Mouse (Mus musculus) ES-E14 (cell line): ENCODE data around the gene Kat6b. TPM values are rescaled to one million over a fixed set of nuclear protein-coding genes. Genes with fewer than 3 reads are reported as not detected.
A peak's percentile ranks its signal among the peaks of the same experiment; 100 is the strongest.

Experiments used
- DNase-seq: peaks from one replicate; pipeline ENCODE4 v3.0.0-alpha.2; 2013; ENCODE audit warnings: low read depth, low spot score
- H3K27ac ChIP-seq: 2 replicates; pipeline ENCODE4 v1.5.1; 2012; ENCODE audit warnings: low read depth, mild to moderate bottlenecking, low read length, moderate library complexity, mixed read lengths; ENCODE audit not compliant: poor library complexity, insufficient read depth, severe bottlenecking
- H3K36me3 ChIP-seq: 2 replicates; pipeline ENCODE4 v1.6.1; 2012; ENCODE audit warnings: mild to moderate bottlenecking, low read length, moderate library complexity, mixed read lengths; ENCODE audit not compliant: control insufficient read depth, poor library complexity, insufficient read depth, severe bottlenecking
- H3K4me1 ChIP-seq, 2 experiments: fragments of 150-350 bp in 1 of 2; sonication (generic) in 1 of 2; 2 replicates each; pipeline ENCODE4 v1.6.1; 2012; ENCODE audit warnings: low read length in 2 of 2, mild to moderate bottlenecking in 1 of 2, mixed read lengths in 1 of 2; ENCODE audit not compliant: control insufficient read depth in 2 of 2, insufficient read depth in 2 of 2, poor library complexity in 1 of 2
- H3K4me3 ChIP-seq, 2 experiments: fragments of 150-350 bp in 1 of 2; sonication (generic) in 1 of 2; 2 replicates each; pipeline ENCODE4 v1.5.1; 2012; ENCODE audit warnings: low read length in 2 of 2, low read depth in 1 of 2, mild to moderate bottlenecking in 1 of 2, mixed read lengths in 1 of 2; ENCODE audit not compliant: insufficient read depth in 1 of 2, poor library complexity in 1 of 2, severe bottlenecking in 1 of 2
- H3K9ac ChIP-seq: 2 replicates; pipeline ENCODE4 v1.6.1; 2012; ENCODE audit warnings: low read depth, mild to moderate bottlenecking, low read length, mixed read lengths; ENCODE audit not compliant: poor library complexity, insufficient read depth, severe bottlenecking
- H3K9me3 ChIP-seq: fragments of 150-350 bp; sonication (generic); 2 replicates; pipeline ENCODE4 v1.6.1; 2012; ENCODE audit warnings: low read depth, mild to moderate bottlenecking, low read length; ENCODE audit not compliant: control insufficient read depth, insufficient read depth
- CHD2 ChIP-seq: IDR thresholded peaks from 2 replicates; pipeline ENCODE4 v1.6.1; 2014; ENCODE audit warnings: mild to moderate bottlenecking, low read depth, low read length, inconsistent platforms
- HCFC1 ChIP-seq: IDR thresholded peaks from 2 replicates; pipeline ENCODE4 v1.6.1; 2012; ENCODE audit warnings: low read length, inconsistent platforms, borderline replicate concordance; ENCODE audit not compliant: insufficient read depth
- MAFK ChIP-seq: IDR thresholded peaks from 2 replicates; pipeline ENCODE4 v1.6.1; 2014; ENCODE audit warnings: mild to moderate bottlenecking, low read depth, low read length, inconsistent platforms; ENCODE audit not compliant: insufficient read depth
- ZC3H11A ChIP-seq: IDR thresholded peaks from 2 replicates; pipeline ENCODE4 v1.6.1; 2012; ENCODE audit warnings: low read depth, mild to moderate bottlenecking, inconsistent platforms, low read length, borderline replicate concordance
- ZNF384 ChIP-seq: IDR thresholded peaks from 2 replicates; pipeline ENCODE4 v1.6.1; 2012; ENCODE audit warnings: low read depth, low read length, inconsistent platforms
- in situ Hi-C, 2 experiments: fragments of 600-800 bp; cut with MboI; formaldehyde crosslinking; loops; one replicate each; pipeline ENCODE4 v1.15.1; 2025; ENCODE audit warnings: low sequenced_read_pairs in 2 of 2, inconsistent platforms in 1 of 2; ENCODE audit not compliant: unreplicated experiment in 2 of 2
- total RNA-seq: library from RNA; depleted of rRNA; stranded (reverse); fragments of 300-350 nt; gene quantifications from 2 replicates; pipeline ENCODE4 v1.2.3, GENCODE M21; 2012

Kat6b gene
- total RNA-seq, 1 experiment, result 172 TPM

DNA sequence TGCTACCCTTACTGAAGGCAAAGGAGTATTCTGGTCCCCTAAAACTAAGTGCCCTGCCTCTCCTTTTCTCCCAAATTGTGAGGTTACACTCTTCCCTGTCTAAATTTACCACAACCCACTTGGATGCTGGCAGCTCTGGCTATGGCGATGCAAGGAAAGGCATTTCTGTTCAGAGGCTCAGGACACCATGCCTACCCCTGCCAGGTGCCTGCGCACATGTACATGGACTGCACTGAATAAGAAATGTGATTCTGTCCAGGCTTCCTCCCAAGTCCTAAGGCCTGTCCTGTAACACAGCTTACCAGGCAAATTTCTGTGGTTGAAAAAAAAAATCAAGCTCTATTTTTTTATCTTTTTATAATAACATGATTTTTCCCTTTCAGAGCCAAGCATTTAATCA, 195.0 kb downstream of the Kat6b start:
- Histone ChIP-seq H3K36me3 (no peaks in the 10 kb centered on the region), H3K4me1 (peaks cover 3 to 7% of the 10 kb centered on the region in 2 experiments; a peak in 1 of 4 replicates), H3K9me3 (no peaks in the 10 kb centered on the region), H3K27ac (no peak overlapping the region), H3K9ac (no peak overlapping the region), H3K4me3 (no peak overlapping the region)
- in situ Hi-C loops, result no loop called here
- no peak for DNase-seq
- no peak for TF ChIP-seq HCFC1
- no peak for TF ChIP-seq ZC3H11A
- no peak for TF ChIP-seq MAFK
- no peak for TF ChIP-seq CHD2
- TF ChIP-seq ZNF384, result no peak

DNA sequence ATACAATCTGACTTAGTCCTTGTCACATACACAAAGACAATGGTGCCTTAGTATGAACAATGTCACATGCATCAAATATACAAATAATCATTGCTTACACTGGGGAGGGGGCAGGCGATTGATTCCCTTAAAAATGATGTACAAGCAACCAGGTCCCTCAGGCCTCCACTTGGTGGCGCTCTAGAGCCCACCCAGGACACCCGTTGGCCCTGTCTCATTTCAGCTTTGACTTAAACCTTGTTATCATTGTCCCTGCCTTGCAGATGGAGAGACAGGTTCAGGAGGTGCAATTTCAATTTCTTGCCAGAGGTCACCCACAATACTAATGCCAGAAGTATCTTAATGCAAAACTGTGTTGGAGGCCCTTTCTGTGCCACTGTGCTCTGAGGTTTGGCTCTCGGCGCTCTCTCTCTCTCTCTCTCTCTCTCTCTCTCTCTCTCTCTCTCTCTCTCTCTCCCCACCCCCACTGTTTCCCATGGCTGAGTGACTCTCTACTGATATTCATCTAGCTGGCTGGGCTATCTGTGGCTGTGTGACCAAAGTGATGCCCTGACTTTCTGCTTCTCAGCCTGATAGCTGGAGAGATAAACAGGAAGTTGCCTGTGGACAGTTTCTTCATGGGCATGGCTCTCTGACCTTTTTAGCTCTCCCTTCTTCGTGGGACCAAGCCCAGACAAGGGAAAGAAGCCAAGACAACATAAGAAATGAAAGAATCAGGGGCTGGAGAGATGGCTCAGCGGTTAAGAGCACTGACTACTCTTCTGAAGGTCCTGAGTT, 197.5 kb downstream of the Kat6b start:
- peak; percentile 67 for DNase-seq
- H3K9me3 ChIP-seq, result no peaks in the 10 kb centered on the region
- TF ChIP-seq HCFC1 (no peak), MAFK (no peak), CHD2 (no peak), ZNF384 (no peak), ZC3H11A (no peak)
- H3K36me3 ChIP-seq, result no peaks in the 10 kb centered on the region
- peaks cover 0 to 2% of the 10 kb centered on the region in 2 experiments; a peak in 1 of 4 replicates for H3K4me1 ChIP-seq
- no peak overlapping the region for H3K27ac ChIP-seq
- in situ Hi-C loops, result no loop called here
- H3K4me3 ChIP-seq, result no peak overlapping the region
- H3K9ac ChIP-seq, result no peak overlapping the region

DNA sequence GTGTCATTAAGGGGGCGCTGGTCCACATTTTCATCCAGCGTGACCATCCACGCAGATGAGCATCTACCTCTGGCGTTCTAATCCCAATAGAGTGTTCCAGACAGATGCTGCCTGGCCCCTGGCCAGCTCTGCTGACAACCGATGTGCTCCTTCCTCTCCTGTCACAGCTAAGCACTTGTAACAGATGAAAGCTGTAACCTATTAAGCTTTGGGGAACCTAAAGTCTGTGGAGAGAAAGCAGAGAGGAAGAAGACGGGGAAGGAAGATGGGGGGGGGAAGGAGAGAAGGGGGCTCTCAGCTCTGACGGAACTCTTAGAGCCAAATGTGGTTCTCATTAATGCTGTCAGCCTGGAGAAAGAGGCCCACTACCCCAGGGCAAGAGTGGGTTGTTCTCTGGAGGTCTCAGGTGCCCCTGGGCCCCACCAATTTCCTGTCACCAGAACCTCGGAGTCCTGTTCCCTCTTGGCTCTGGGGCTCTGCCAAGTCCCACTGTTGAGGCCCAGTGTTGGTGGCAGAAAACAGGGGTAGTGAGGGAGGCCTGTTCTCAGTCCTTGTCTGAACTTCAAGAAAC, 198.5 kb downstream of the Kat6b start:
- Histone ChIP-seq H3K4me1 (peaks cover 0 to 2% of the 10 kb centered on the region in 2 experiments; a peak in 1 of 4 replicates), H3K9me3 (no peaks in the 10 kb centered on the region), H3K36me3 (no peaks in the 10 kb centered on the region), H3K4me3 (no peak overlapping the region), H3K27ac (no peak overlapping the region), H3K9ac (no peak overlapping the region)
- in situ Hi-C loops, result no loop called here
- no peak for DNase-seq
- TF ChIP-seq ZNF384 (no peak), MAFK (no peak), ZC3H11A (no peak), HCFC1 (no peak), CHD2 (no peak)

DNA sequence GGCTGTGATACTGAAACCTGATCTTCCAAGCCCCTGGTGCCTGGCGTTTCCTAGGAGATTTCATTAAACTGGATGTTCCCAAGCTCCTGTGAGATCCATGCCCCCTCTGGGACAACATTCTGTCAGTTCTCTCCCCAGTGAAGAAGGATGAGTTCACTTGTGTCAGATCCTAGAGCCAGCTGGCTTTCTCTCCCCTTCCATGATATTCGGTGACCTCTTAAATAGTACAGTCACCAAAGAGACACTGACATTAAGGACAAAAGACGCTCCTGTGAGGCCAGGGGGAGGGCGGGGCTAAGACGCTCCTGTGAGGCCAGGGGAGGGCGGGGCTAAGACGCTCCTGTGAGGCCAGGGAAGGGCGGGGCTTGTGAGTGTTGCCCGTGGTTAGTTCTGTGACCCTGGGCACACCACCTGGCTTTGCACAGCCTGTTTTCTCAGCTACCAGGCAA, 201.5 kb downstream of the Kat6b start:
- TF ChIP-seq ZC3H11A (0 out of 2 replicates have a peak, but pooled peaks have one; percentile 3), CHD2 (no peak)
- DNase-seq, result peak; percentile 94
- Histone ChIP-seq H3K4me1 (peaks cover 0 to 4% of the 10 kb centered on the region in 2 experiments; a peak in 1 of 4 replicates), H3K9me3 (no peaks in the 10 kb centered on the region), H3K4me3 (0 out of 4 replicates have a peak overlapping the region, but pooled peaks of 1 of the 2 experiments have one; percentile 47), H3K27ac (no peak overlapping the region), H3K9ac (no peak overlapping the region), H3K36me3 (no peaks in the 10 kb centered on the region)
- in situ Hi-C loops, result no loop called here
